Mouse (Mus musculus) spleen, adult 2 months (tissue): ENCODE results near the gene Erbb3.

Source experiments
- CTCF ChIP-seq: fragments of 200-500 bp; IDR thresholded peaks from 2 replicates; pipeline ENCODE4 v1.5.1; 2011; ENCODE audit warnings: mild to moderate bottlenecking, inconsistent platforms; ENCODE audit not compliant: insufficient read depth, insufficient read length, insufficient replicate concordance; ENCODE audit errors: extremely low read depth
- POLR2A ChIP-seq: fragments of 200-500 bp; IDR thresholded peaks from 2 replicates; pipeline ENCODE4 v1.6.1; 2011; ENCODE audit warnings: low read depth, low read length, inconsistent platforms

DNA sequence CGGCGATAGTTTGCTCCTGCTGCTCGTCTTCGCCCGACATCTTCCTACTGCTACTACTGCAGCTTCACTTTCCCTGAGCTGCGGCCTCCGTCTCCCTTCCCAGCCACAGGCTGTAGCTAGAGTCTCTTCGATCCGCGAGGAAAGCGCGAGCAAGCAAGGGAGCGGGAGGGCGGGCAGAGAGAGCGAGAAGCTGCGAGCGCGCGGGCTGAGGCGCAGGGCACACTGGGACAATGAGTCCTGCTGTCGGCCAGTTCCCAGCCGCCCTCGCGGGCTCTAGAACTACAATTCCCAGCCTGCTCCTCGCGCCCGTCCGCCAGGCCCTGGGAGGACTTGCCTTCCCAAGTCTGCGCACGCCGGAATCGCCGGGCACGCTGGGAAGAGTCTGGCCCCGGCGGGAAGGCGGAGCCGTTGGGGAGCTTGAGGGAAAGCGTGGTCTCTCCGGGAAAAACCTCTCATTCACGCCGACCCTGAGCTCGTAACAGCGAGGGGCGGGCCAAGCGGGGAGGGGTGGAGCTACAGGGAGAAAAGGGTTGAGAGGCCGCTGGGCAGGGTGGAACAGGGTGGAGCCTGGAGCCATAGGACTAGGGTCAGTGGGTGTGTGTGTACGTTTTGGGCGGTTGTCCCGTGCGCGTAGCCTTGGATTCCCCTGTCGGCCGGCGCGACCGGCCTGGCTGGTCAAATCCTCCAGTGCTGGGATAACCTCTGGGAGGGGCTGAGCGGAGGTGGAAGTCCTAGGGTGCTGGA, 23.5 kb downstream of the Erbb3 start, which contains the start of gene Pa2g4:
- TF ChIP-seq CTCF = no peak
- TF ChIP-seq POLR2A = peak; percentile 50
